Mouse (Mus musculus): ENCODE measurements at regions not wholly inside any gene's neighbourhood (a gene's known extent, or its start where the extent isn't known, plus 50 kb on each side); places are given as distances from the start of the nearest gene placed in this dataset.

GRCm38 (mm10) chr13:54847764-54848183, 58.6 kb downstream of the Tspan17 start:
- no peak overlapping the region for H3K4me3 ChIP-seq
- H3K27ac ChIP-seq, result peak overlapping the region; percentile 77
- H3K4me1 ChIP-seq (replicated peaks), result peaks cover 11% of the 10 kb centered on the region
- H3K9me3 ChIP-seq, result no peaks in the 10 kb centered on the region
- peaks cover 9% of the 10 kb centered on the region for H3K27me3 ChIP-seq
- H3K4me2 ChIP-seq, result no peak overlapping the region
- 30% methylated on average over 3 of the region's 3 CpGs for WGBS
- peak overlapping the region; percentile 39; the same call in 1 of the 2 replicates for H3K9ac ChIP-seq
- peak; percentile 77 for ATAC-seq (ENCODE audit: low FRiP score)
- H3K36me3 ChIP-seq, result no peaks in the 10 kb centered on the region

DNA sequence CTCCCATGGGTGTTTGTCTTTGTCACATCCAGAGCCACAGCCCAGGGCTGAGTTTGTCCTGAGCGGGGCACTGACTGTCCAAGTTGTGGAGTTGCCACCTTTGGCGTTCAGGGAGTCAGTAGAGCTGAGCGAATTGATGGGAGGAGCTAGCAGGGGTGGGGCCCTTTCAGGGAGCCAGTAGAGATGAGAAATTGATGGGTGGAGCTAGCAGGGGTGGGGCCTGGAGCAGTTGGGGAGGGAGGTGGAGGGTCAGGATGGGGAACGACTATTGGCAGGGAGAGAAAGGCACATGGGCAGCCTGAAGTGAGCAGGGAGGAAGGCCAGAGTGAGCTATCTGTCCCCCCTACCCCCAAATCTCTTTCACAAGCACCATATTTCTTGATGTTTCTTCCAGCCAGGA, 62.0 kb downstream of the Tspan17 start:
- no peak for ATAC-seq (ENCODE audit: low FRiP score)
- H3K4me2 ChIP-seq, result no peak overlapping the region
- H3K27ac ChIP-seq, result no peak overlapping the region
- H3K9ac ChIP-seq, result no peak overlapping the region
- H3K4me3 ChIP-seq, result no peak overlapping the region
- H3K9me3 ChIP-seq, result no peaks in the 10 kb centered on the region
- H3K4me1 ChIP-seq (replicated peaks), result peaks cover 23% of the 10 kb centered on the region
- H3K27me3 ChIP-seq, result peaks cover 15% of the 10 kb centered on the region
- 50% methylated on average over 4 of the region's 4 CpGs for WGBS
- H3K36me3 ChIP-seq, result no peaks in the 10 kb centered on the region

DNA sequence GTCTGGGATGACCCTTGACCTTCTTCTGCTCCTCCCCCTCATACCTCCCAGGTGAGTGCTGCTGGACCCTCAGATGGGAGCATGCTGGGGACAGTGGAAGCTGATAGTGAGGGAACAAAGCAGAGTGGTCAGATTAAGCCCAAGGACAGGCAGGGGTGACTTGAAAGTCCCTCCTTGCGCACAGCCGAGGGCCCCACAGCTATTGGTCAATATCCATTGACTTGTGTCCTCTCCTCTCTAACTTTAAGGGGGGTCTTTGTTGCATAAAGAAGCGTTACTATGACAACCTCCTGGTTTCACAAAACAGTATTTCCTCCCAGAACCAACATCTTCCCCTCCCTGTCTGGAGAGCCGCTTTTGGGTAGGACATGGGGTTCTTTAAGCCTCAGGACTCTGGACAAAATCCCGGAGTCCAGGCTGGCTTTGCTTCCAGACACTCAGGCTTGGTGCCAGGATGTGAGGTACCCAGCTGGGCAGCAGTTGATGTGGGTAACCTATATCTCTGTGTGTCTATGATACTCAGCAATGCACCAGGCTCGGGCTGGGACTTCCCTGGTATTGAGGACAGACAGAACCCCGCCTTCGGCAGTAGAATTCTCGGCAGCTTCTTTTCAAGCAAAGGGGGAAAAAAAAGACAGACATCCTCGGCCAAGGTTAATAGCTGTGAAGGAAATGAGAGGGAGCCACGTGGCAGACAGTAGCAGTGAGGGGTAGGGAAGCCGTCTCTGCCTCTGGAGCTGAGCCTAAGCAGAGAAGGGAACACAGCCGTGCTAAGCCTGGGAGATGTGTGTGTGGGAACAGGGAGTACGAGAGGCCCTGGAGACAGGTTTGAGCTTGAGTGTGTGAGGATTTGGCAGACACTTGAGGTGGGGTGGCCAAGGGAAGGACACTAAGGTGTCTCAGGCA, 66.4 kb downstream of the Tspan17 start:
- Histone ChIP-seq H3K36me3 (no peaks in the 10 kb centered on the region), H3K27ac (no peak overlapping the region; the same call in 1 of the 2 replicates), H3K9ac (no peak overlapping the region), H3K4me2 (no peak overlapping the region), H3K4me3 (no peak overlapping the region), H3K4me1 (replicated peaks) (peaks cover 18% of the 10 kb centered on the region), H3K27me3 (peaks cover 11% of the 10 kb centered on the region; the same call in 1 of the 2 replicates), H3K9me3 (no peaks in the 10 kb centered on the region)
- ATAC-seq (ENCODE audit: low FRiP score), result no peak
- WGBS, result 29% methylated on average over 14 of the region's 14 CpGs

- Histone ChIP-seq H3K9me3 (no peaks in the 10 kb centered on the region), H3K4me1 (replicated peaks) (peaks cover 21% of the 10 kb centered on the region), H3K9ac (no peak overlapping the region), H3K4me2 (no peak overlapping the region), H3K36me3 (no peaks in the 10 kb centered on the region), H3K27me3 (peaks cover 13% of the 10 kb centered on the region; the same call in 1 of the 2 replicates), H3K27ac (no peak overlapping the region), H3K4me3 (no peak overlapping the region)
- 88% methylated on average over 4 of the region's 4 CpGs for WGBS
- ATAC-seq (ENCODE audit: low FRiP score), result no peak
These were observed 73.8 kb downstream of the Tspan17 start for GRCm38 (mm10) chr13:54862931-54863330.

GRCm38 (mm10) chr13:54864048-54864447, 74.9 kb downstream of the Tspan17 start:
- H3K9me3 ChIP-seq, result no peaks in the 10 kb centered on the region
- no peak overlapping the region for H3K4me2 ChIP-seq
- 52% methylated on average over 10 of the region's 10 CpGs for WGBS
- no peak overlapping the region for H3K4me3 ChIP-seq
- no peak overlapping the region for H3K9ac ChIP-seq
- H3K4me1 ChIP-seq (replicated peaks), result peaks cover 22% of the 10 kb centered on the region
- no peaks in the 10 kb centered on the region for H3K36me3 ChIP-seq
- H3K27me3 ChIP-seq, result peaks cover 13% of the 10 kb centered on the region; the same call in 1 of the 2 replicates
- 0 out of 2 replicates have a peak, but pooled peaks have one; percentile 28 for ATAC-seq (ENCODE audit: low FRiP score)
- no peak overlapping the region for H3K27ac ChIP-seq

- Histone ChIP-seq H3K9ac (no peak overlapping the region; the same call in 1 of the 2 replicates), H3K27ac (no peak overlapping the region), H3K4me2 (no peak overlapping the region), H3K4me3 (no peak overlapping the region), H3K4me1 (replicated peaks) (peaks cover 37% of the 10 kb centered on the region), H3K9me3 (no peaks in the 10 kb centered on the region), H3K27me3 (peaks cover 29% of the 10 kb centered on the region), H3K36me3 (no peaks in the 10 kb centered on the region)
- 43% methylated on average over 12 of the region's 12 CpGs for WGBS
- no peak for ATAC-seq (ENCODE audit: low FRiP score)
These were observed 77.2 kb upstream of the Unc5a start for GRCm38 (mm10) chr13:54872004-54872403.

DNA sequence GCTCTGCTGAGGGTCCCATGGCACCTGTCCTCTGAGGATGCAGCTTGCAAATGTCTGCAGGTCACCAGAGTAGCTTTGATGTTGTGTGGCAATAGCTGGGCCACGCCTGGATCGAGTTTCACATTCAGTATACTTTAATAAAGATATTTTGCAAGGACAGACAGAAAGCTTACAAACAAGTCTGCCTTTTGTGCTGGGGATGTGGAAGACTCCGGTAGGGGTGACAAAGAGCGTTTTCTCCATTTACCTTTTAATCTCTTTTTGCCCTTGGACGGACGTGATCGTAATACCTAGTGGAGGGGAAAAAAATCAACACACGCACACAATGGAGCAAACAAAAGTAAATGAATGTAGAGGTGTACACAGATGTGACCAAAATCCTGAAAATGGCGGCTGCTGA, 75.3 kb upstream of the Unc5a start:
- Histone ChIP-seq H3K9me3 (no peaks in the 10 kb centered on the region), H3K36me3 (no peaks in the 10 kb centered on the region), H3K27me3 (peaks cover 25% of the 10 kb centered on the region), H3K9ac (peak overlapping the region; percentile 65; the same call in 1 of the 2 replicates), H3K27ac (peak overlapping the region; percentile 92), H3K4me3 (peak overlapping the region; percentile 27; the same call in 1 of the 2 replicates), H3K4me1 (replicated peaks) (peaks cover 37% of the 10 kb centered on the region), H3K4me2 (peak overlapping the region; percentile 54)
- WGBS, result 55% methylated on average over 9 of the region's 9 CpGs
- no peak for ATAC-seq (ENCODE audit: low FRiP score)

GRCm38 (mm10) chr13:54874291-54875200, 74.7 kb upstream of the Unc5a start:
- Histone ChIP-seq H3K4me1 (replicated peaks) (peaks cover 35% of the 10 kb centered on the region), H3K27ac (peak overlapping the region; percentile 92), H3K4me3 (peak overlapping the region; percentile 27), H3K9ac (peak overlapping the region; percentile 65), H3K36me3 (no peaks in the 10 kb centered on the region), H3K9me3 (no peaks in the 10 kb centered on the region), H3K27me3 (peaks cover 25% of the 10 kb centered on the region), H3K4me2 (peak overlapping the region; percentile 54)
- ATAC-seq (ENCODE audit: low FRiP score), result peak; percentile 81
- WGBS, result under 1% methylated on average over 38 of the region's 38 CpGs

- Histone ChIP-seq H3K4me2 (no peak overlapping the region), H3K36me3 (no peaks in the 10 kb centered on the region), H3K9ac (no peak overlapping the region), H3K27ac (no peak overlapping the region), H3K27me3 (peaks cover 16% of the 10 kb centered on the region), H3K4me1 (replicated peaks) (peaks cover 39% of the 10 kb centered on the region), H3K4me3 (no peak overlapping the region), H3K9me3 (no peaks in the 10 kb centered on the region)
- no peak for ATAC-seq (ENCODE audit: low FRiP score)
- 34% methylated on average over 8 of the region's 8 CpGs for WGBS
These were observed 72.7 kb upstream of the Unc5a start for GRCm38 (mm10) chr13:54876556-54876955.

GRCm38 (mm10) chr13:54877656-54878055, 71.6 kb upstream of the Unc5a start:
- no peak for ATAC-seq (ENCODE audit: low FRiP score)
- no peak overlapping the region for H3K9ac ChIP-seq
- H3K9me3 ChIP-seq, result no peaks in the 10 kb centered on the region
- peaks cover 11% of the 10 kb centered on the region for H3K27me3 ChIP-seq
- no peak overlapping the region for H3K27ac ChIP-seq
- H3K4me1 ChIP-seq (replicated peaks), result peaks cover 29% of the 10 kb centered on the region
- H3K4me3 ChIP-seq, result no peak overlapping the region
- no peak overlapping the region for H3K4me2 ChIP-seq
- H3K36me3 ChIP-seq, result no peaks in the 10 kb centered on the region
- WGBS, result 77% methylated on average over 8 of the region's 8 CpGs

GRCm38 (mm10) chr13:54879325-54879724, 69.9 kb upstream of the Unc5a start:
- H3K9ac ChIP-seq, result no peak overlapping the region
- no peak overlapping the region for H3K4me2 ChIP-seq
- peaks cover 32% of the 10 kb centered on the region for H3K4me1 ChIP-seq (replicated peaks)
- no peaks in the 10 kb centered on the region for H3K9me3 ChIP-seq
- ATAC-seq (ENCODE audit: low FRiP score), result no peak
- no peak overlapping the region for H3K4me3 ChIP-seq
- no peak overlapping the region for H3K27ac ChIP-seq
- H3K27me3 ChIP-seq, result peaks cover 13% of the 10 kb centered on the region
- 71% methylated on average over 5 of the region's 5 CpGs for WGBS
- H3K36me3 ChIP-seq, result no peaks in the 10 kb centered on the region

DNA sequence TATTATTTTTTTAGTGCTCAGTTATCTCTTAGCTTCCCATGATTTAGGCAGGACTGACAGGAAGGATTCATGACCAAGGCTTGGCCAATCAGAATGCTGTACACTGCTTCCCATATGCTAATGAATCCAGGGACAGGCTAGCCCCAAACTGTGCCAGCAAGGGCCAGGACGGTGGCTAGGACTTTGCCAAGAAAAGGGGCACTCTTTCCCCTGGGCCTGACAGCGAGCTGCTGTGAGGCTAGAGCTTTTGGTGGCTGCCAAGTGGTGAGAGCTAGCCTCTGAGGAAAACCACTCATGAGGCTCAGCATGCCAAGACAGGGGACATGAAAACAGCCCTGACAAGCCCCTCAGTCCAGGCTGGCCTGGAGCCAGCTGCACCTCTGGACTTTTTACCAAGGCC, 69.0 kb upstream of the Unc5a start:
- peak overlapping the region; percentile 6; the same call in 1 of the 2 replicates for H3K27ac ChIP-seq
- H3K9ac ChIP-seq, result no peak overlapping the region
- peaks cover 13% of the 10 kb centered on the region for H3K27me3 ChIP-seq
- peaks cover 32% of the 10 kb centered on the region for H3K4me1 ChIP-seq (replicated peaks)
- no peaks in the 10 kb centered on the region for H3K36me3 ChIP-seq
- H3K4me3 ChIP-seq, result no peak overlapping the region
- peak; percentile 61; the same call in 1 of the 2 replicates for ATAC-seq (ENCODE audit: low FRiP score)
- WGBS, result 46% methylated on average over 2 of the region's 2 CpGs
- no peaks in the 10 kb centered on the region for H3K9me3 ChIP-seq
- no peak overlapping the region for H3K4me2 ChIP-seq

All from hindbrain, embryonic 13.5 days (tissue).